Mouse (Mus musculus) kidney, embryonic 15.5 days (tissue): ENCODE data around the gene Pim3. TPM values are rescaled to one million over a fixed set of nuclear protein-coding genes. Genes with fewer than 3 reads are reported as not detected.

ENCODE experiments used
- ATAC-seq: fragments of 200-750 bp; cut with Nextera tagmentation; replicated peaks from 2 replicates; pipeline ENCODE4 v1.8.0; 2017; ENCODE audit warnings: moderate TSS enrichment; ENCODE audit not compliant: low FRiP score
- H3K27ac ChIP-seq: fragments of 300-500 bp; sonication (generic); 2 replicates; pipeline ENCODE4 v1.5.1; 2015; ENCODE audit warnings: mild to moderate bottlenecking, inconsistent platforms
- H3K27me3 ChIP-seq: fragments of 300-500 bp; sonication (generic); 2 replicates; pipeline ENCODE4 v1.6.1; 2015; ENCODE audit warnings: inconsistent platforms
- H3K36me3 ChIP-seq: fragments of 300-500 bp; sonication (generic); 2 replicates; pipeline ENCODE4 v1.6.1; 2015; ENCODE audit warnings: inconsistent platforms
- H3K4me1 ChIP-seq: fragments of 300-500 bp; sonication (generic); 2 replicates; pipeline ENCODE4 v1.6.1; 2015; ENCODE audit warnings: inconsistent platforms
- H3K4me2 ChIP-seq: fragments of 300-500 bp; sonication (generic); 2 replicates; pipeline ENCODE4 v1.6.1; 2015; ENCODE audit warnings: moderate library complexity, mild to moderate bottlenecking, inconsistent platforms
- H3K4me3 ChIP-seq: fragments of 300-500 bp; sonication (generic); replicated peaks from 2 replicates; pipeline ENCODE4 v1.5.1; 2015; ENCODE audit warnings: mild to moderate bottlenecking, inconsistent platforms
- H3K9ac ChIP-seq: fragments of 300-500 bp; sonication (generic); 2 replicates; pipeline ENCODE4 v1.6.1; 2015; ENCODE audit warnings: mild to moderate bottlenecking, inconsistent platforms
- H3K9me3 ChIP-seq: fragments of 300-500 bp; sonication (generic); replicated peaks from 2 replicates; pipeline ENCODE4 v1.6.1; 2016; ENCODE audit warnings: inconsistent platforms
- WGBS: fragments of 180-500 bp; shearing (Covaris S2); methylation state at CpG from one replicate; pipeline ENCODE4 v1.1.7; 2015; ENCODE audit warnings: mixed read lengths; 5-methylcytosine and 5-hydroxymethylcytosine counted together
- polyA plus RNA-seq: library from polyadenylated mRNA; unstranded; fragments of >200 nt; fragmentation: Nextera tagmentation; extraction: Ambion mirVana; gene quantifications from 2 replicates; pipeline ENCODE4 v1.2.1, GENCODE M21; 2015

Pim3 gene
- polyA plus RNA-seq, 1 experiment from 2014 or later: 50.4 TPM

- no peak for ATAC-seq
- Histone ChIP-seq H3K36me3 (no peaks in the 10 kb centered on the region), H3K4me2 (no peak overlapping the region), H3K9ac (no peak overlapping the region), H3K9me3 (no peaks in the 10 kb centered on the region), H3K27me3 (peaks cover 8% of the 10 kb centered on the region), H3K4me3 (no peak overlapping the region), H3K4me1 (peaks cover 14% of the 10 kb centered on the region; the same call in 1 of the 2 replicates), H3K27ac (no peak overlapping the region)
- 85% methylated on average over 5 of the region's 5 CpGs for WGBS
Measured at GRCm38 (mm10) chr15:88892876-88893275, 30.9 kb downstream of the Pim3 start.

GRCm38 (mm10) chr15:88895119-88895518 is 33.1 kb downstream of the Pim3 start:
- 63% methylated on average over 7 of the region's 7 CpGs for WGBS
- no peaks in the 10 kb centered on the region; the same call in 1 of the 2 replicates for H3K27me3 ChIP-seq
- H3K9me3 ChIP-seq: no peaks in the 10 kb centered on the region

GRCm38 (mm10) chr15:88895891-88896290 is 33.9 kb downstream of the Pim3 start:
- ATAC-seq: no peak
- H3K27me3 ChIP-seq: no peaks in the 10 kb centered on the region; the same call in 1 of the 2 replicates
- no peaks in the 10 kb centered on the region for H3K9me3 ChIP-seq
- peaks cover 6% of the 10 kb centered on the region; the same call in 1 of the 2 replicates for H3K4me1 ChIP-seq
- H3K9ac ChIP-seq: no peak overlapping the region
- no peak overlapping the region for H3K27ac ChIP-seq
- H3K4me3 ChIP-seq: no peak overlapping the region
- H3K4me2 ChIP-seq: no peak overlapping the region
- no peaks in the 10 kb centered on the region for H3K36me3 ChIP-seq
- 83% methylated on average over 6 of the region's 6 CpGs for WGBS

More at GRCm38 (mm10) chr15:88895119-88895518, 33.1 kb downstream of the Pim3 start:
- Histone ChIP-seq H3K27ac (no peak overlapping the region), H3K36me3 (no peaks in the 10 kb centered on the region), H3K9ac (no peak overlapping the region), H3K4me2 (no peak overlapping the region), H3K4me3 (no peak overlapping the region), H3K4me1 (peaks cover 14% of the 10 kb centered on the region; the same call in 1 of the 2 replicates)
- ATAC-seq: no peak

- no peak overlapping the region for H3K4me3 ChIP-seq
- H3K27me3 ChIP-seq: no peaks in the 10 kb centered on the region; the same call in 1 of the 2 replicates
- no peak overlapping the region for H3K27ac ChIP-seq
- H3K9me3 ChIP-seq: no peaks in the 10 kb centered on the region
- no peaks in the 10 kb centered on the region for H3K36me3 ChIP-seq
- ATAC-seq: no peak
- H3K4me2 ChIP-seq: no peak overlapping the region
- H3K9ac ChIP-seq: no peak overlapping the region
- WGBS: 86% methylated on average over 10 of the region's 10 CpGs
- H3K4me1 ChIP-seq: 0 out of 2 replicates have a peak, but pooled peaks cover under 1% of the 10 kb centered on the region
Measured at GRCm38 (mm10) chr15:88896341-88896980, 34.5 kb downstream of the Pim3 start.

GRCm38 (mm10) chr15:88902200-88902875 is 40.4 kb downstream of the Pim3 start:
- Histone ChIP-seq H3K4me1 (no peaks in the 10 kb centered on the region), H3K27me3 (no peaks in the 10 kb centered on the region), H3K9me3 (no peaks in the 10 kb centered on the region), H3K36me3 (no peaks in the 10 kb centered on the region), H3K27ac (no peak overlapping the region), H3K9ac (no peak overlapping the region), H3K4me2 (no peak overlapping the region), H3K4me3 (no peak overlapping the region)
- no peak for ATAC-seq
- 83% methylated on average over 15 of the region's 15 CpGs for WGBS

- Histone ChIP-seq H3K9me3 (no peaks in the 10 kb centered on the region), H3K4me1 (no peaks in the 10 kb centered on the region), H3K4me3 (no peak overlapping the region), H3K27me3 (no peaks in the 10 kb centered on the region), H3K27ac (no peak overlapping the region), H3K36me3 (no peaks in the 10 kb centered on the region), H3K9ac (no peak overlapping the region), H3K4me2 (no peak overlapping the region)
- no peak for ATAC-seq
- 75% methylated on average over 1 of the region's 1 CpGs for WGBS
Measured at GRCm38 (mm10) chr15:88903086-88903485, 41.1 kb downstream of the Pim3 start.

GRCm38 (mm10) chr15:88904056-88904811 is 42.2 kb downstream of the Pim3 start:
- H3K27ac ChIP-seq: no peak overlapping the region
- no peak overlapping the region for H3K9ac ChIP-seq
- ATAC-seq: no peak
- no peaks in the 10 kb centered on the region for H3K27me3 ChIP-seq
- WGBS: 83% methylated on average over 14 of the region's 14 CpGs
- no peak overlapping the region for H3K4me3 ChIP-seq
- H3K4me2 ChIP-seq: no peak overlapping the region
- H3K36me3 ChIP-seq: no peaks in the 10 kb centered on the region
- no peaks in the 10 kb centered on the region for H3K9me3 ChIP-seq
- no peaks in the 10 kb centered on the region for H3K4me1 ChIP-seq

GRCm38 (mm10) chr15:88906347-88906746 is 44.4 kb downstream of the Pim3 start:
- Histone ChIP-seq H3K9ac (no peak overlapping the region), H3K27ac (no peak overlapping the region), H3K4me1 (no peaks in the 10 kb centered on the region), H3K4me2 (no peak overlapping the region), H3K4me3 (no peak overlapping the region), H3K36me3 (no peaks in the 10 kb centered on the region), H3K9me3 (no peaks in the 10 kb centered on the region), H3K27me3 (no peaks in the 10 kb centered on the region)
- WGBS: 74% methylated on average over 4 of the region's 4 CpGs
- ATAC-seq: no peak

GRCm38 (mm10) chr15:88915046-88915445 is 53.1 kb downstream of the Pim3 start:
- 89% methylated on average over 7 of the region's 7 CpGs for WGBS
- H3K27ac ChIP-seq: no peak overlapping the region

More at GRCm38 (mm10) chr15:88915046-88915445, 53.1 kb downstream of the Pim3 start:
- Histone ChIP-seq H3K36me3 (no peaks in the 10 kb centered on the region), H3K9me3 (no peaks in the 10 kb centered on the region), H3K4me3 (no peak overlapping the region), H3K4me1 (0 out of 2 replicates have a peak, but pooled peaks cover 4% of the 10 kb centered on the region), H3K27me3 (no peaks in the 10 kb centered on the region), H3K9ac (no peak overlapping the region), H3K4me2 (no peak overlapping the region)
- no peak for ATAC-seq

Other genes starting within 250 kb of the Pim3 start
- 20.4 and 21.1 TPM in 2 replicates for gene Brd1, start 128.0 kb upstream of the Pim3 start, polyA plus RNA-seq
- 19.6 and 21.2 TPM in 2 replicates for gene Zbed4, start 110.5 kb upstream of the Pim3 start, polyA plus RNA-seq
- gene Alg12, start 42.9 kb upstream of the Pim3 start, polyA plus RNA-seq: 12.2 and 14.3 TPM in 2 replicates
- 101 and 104 TPM in 2 replicates for gene Creld2, start 42.5 kb upstream of the Pim3 start, polyA plus RNA-seq
- not detected in 2 replicates for gene Ttll8, start 92.2 kb downstream of the Pim3 start, polyA plus RNA-seq
- not detected in 2 replicates for gene Mlc1, start 116.8 kb downstream of the Pim3 start, polyA plus RNA-seq
- 0.05 and 0.14 TPM in 2 replicates for gene Mov10l1, start 120.7 kb downstream of the Pim3 start, polyA plus RNA-seq
- 0.05 and 0.12 TPM in 2 replicates for gene Panx2, start 197.5 kb downstream of the Pim3 start, polyA plus RNA-seq
- gene Trabd, start 212.9 kb downstream of the Pim3 start, polyA plus RNA-seq: 46.1 and 52.5 TPM in 2 replicates
- 18.0 and 19.9 TPM in 2 replicates for gene Selenoo, start 226.9 kb downstream of the Pim3 start, polyA plus RNA-seq